Mouse (Mus musculus): ENCODE results near the gene Acss1. TPM values are rescaled to one million over a fixed set of nuclear protein-coding genes. Genes with fewer than 3 reads are reported as not detected.

Gene Acss1
- total RNA-seq, 2 experiments from 2014 or later = 17.7 to 18.3 TPM

DNA sequence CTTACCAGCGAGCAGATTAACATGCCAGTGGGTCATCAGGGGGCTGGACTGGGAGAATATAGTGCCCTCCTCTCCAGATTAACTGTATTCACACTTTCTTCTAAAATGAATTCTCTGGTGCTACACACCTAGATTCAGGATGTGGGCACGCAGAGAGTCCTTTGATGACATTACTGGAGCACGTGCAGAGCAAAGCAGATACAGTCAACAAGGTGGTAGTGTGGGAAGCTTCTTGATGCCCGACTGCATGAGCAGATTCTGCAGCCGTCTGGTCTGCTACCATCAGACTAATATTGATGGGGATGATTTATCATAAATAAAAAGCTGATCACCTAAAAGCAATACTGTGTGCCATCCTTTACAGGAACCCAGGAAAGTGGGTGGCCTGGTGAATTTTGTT lies 89.7 kb downstream of the Acss1 start:
- no peak for DNase-seq (ENCODE audit: low spot score in 2 of 2)

DNA sequence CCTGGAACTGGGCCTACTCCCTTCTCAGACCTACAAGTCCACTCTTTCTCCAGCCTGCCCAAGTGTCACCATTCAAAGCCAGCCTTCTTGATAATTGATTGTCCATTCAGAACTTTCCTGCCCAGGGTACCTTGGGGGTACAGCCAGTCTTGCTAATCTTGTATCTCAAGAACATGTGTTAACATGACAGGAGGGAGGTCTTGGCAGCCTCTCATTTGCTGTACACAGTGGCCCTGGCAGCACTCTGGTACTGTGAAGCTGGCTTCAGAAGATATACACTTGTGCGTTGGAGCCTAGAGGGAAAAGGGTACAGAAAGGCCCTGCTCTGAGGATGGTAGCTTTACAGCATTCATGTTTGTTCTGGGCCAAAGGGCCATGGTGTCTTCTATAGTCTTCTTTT lies 92.0 kb downstream of the Acss1 start:
- no peak for DNase-seq (ENCODE audit: low spot score in 2 of 2)

DNA sequence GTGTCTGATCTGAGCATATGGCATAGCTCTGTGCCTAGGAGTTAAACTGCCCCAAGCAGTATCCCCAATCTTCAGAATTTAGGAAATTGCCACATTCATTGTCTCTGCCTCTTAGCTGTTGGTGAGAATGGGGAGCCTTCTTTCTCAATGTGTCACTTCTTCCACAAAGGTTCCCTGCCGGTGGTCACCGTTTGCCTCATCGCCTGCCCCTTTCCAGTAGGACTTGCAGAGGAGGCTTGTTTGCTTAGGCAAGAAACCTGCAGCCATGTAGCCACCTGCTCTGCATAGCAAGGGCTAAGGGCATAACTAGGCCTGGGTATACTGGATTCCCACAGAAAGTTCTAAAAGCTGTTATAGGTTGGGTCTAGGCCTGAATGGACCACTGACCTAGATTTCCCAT lies 95.8 kb downstream of the Acss1 start:
- DNase-seq (ENCODE audit: low spot score in 2 of 2) = no peak

DNA sequence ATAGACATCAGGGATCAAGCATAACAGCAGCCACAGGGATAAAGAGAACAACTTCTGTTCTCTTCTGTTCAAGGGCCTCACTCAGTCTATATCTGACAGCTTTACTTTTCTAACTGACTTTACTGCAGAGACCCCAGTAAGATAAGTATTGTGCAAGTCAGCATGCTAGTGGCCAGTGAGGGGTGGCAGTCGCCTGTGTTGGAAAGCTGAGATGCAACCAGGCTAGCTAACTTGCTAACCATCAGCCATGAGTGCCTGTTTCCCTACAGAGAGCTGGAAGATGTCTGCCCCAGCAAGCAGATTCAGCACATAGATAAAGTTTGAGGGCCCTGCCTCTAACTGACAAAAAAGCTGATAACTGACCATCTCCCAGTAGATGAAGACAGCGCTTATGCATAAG lies 97.5 kb downstream of the Acss1 start:
- DNase-seq (ENCODE audit: low spot score in 2 of 2) = no peak

DNA sequence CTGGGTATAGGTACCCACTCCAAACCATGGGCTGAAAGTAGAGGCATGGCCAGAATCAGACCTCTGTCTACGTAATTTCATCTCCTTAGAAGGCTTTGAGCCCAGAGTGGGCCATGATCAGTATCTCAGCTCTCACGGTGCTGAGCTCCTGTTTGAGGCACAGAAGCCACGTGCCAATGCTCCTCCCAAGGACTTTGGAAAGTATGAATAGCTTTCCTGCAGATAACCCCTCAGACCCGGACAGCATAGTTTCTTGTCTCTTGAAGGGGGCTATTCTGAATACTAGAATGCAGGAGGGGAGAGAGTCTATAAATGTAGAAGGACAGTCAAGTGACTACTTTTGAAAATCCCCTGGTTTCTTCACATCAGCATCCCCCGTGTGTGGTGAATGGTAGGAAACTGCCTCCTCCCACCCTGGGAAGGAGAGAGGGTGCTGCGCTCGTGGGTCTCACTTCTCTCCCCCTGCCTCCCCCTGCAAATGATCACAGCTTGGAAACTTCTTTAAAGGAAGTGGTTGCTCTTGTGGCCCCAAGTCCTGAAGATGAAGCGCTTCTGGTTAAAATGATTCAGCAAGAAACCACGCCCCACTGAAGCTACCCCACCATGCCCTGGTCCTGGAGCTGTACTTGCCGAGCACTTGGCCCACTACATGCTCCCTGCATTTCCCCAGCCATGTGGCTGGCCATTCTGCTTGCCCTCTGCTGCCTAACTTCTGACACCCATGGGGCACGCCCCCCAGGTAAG lies 98.3 kb downstream of the Acss1 start, which contains the start of gene Cst7:
Cst7 (plus strand) TSS at position 569 of the 744 bp plus-strand sequence.
- no peak for DNase-seq (ENCODE audit: low spot score in 2 of 2)

Other genes with a start within 250 kb of the Acss1 start
- gene Zfp442, start 217.0 kb downstream of the Acss1 start, total RNA-seq (2021) = 1 to 10 TPM; 7.7 to 8.0 TPM
- under 1 TPM in 1 of 2 experiments, not detected in 1; 0.23 TPM for gene Zfp345, start 183.4 kb downstream of the Acss1 start, total RNA-seq (2021)
- not detected for gene Cst7, start 98.1 kb downstream of the Acss1 start, total RNA-seq (2021)
- gene Apmap, start 59.9 kb downstream of the Acss1 start, total RNA-seq (2021) = 10 to 100 TPM; 53.5 to 59.9 TPM
- not detected for gene Vsx1, start 20.9 kb upstream of the Acss1 start, total RNA-seq (2021)
- gene Entpd6, start 80.5 kb upstream of the Acss1 start, total RNA-seq (2021) = 10 to 100 TPM; 50.3 to 51.1 TPM
- gene Pygb, start 118.2 kb upstream of the Acss1 start, total RNA-seq (2021) = 100 to 1,000 TPM; 129 to 146 TPM
- gene Abhd12, start 236.2 kb upstream of the Acss1 start, total RNA-seq (2021) = 100 to 1,000 TPM; 320 to 321 TPM
- 1 to 10 TPM; 1.3 to 1.4 TPM for gene Gins1, start 236.9 kb upstream of the Acss1 start, total RNA-seq (2021)

All from left cerebral cortex, adult 18-20 months (tissue).